Mouse (Mus musculus) myocyte (in vitro differentiated cells): ENCODE data around the gene Zhx3. TPM values are rescaled to one million over a fixed set of nuclear protein-coding genes. Genes with fewer than 3 reads are reported as not detected.
A peak's percentile ranks its signal among the peaks of the same experiment; 100 is the strongest.

ENCODE experiments used
- H3K27me3 ChIP-seq: one replicate; pipeline ENCODE4 v1.6.1; 2011; ENCODE audit not compliant: control insufficient read depth, insufficient read depth, insufficient read length
- H3K36me3 ChIP-seq: one replicate; pipeline ENCODE4 v1.6.1; 2011; ENCODE audit not compliant: control insufficient read depth, insufficient read depth
- H3K4me2 ChIP-seq: one replicate; pipeline ENCODE4 v1.6.1; 2011; ENCODE audit warnings: low read depth, control low read depth
- H3K4me3 ChIP-seq: one replicate; pipeline ENCODE4 v1.5.1; 2011; ENCODE audit warnings: mild to moderate bottlenecking, control low read depth, moderate library complexity
- H3K79me2 ChIP-seq: one replicate; pipeline ENCODE4 v1.6.1; 2011; ENCODE audit not compliant: control insufficient read depth, insufficient read depth
- H3ac ChIP-seq: one replicate; pipeline ENCODE4 v1.6.1; 2011; ENCODE audit not compliant: control insufficient read depth, insufficient read length
- CEBPB ChIP-seq: IDR thresholded peaks from 2 replicates; pipeline ENCODE4 v1.6.1; 2011; ENCODE audit warnings: mild to moderate bottlenecking, moderate library complexity; ENCODE audit not compliant: poor library complexity, insufficient read depth, severe bottlenecking
- E2F4 ChIP-seq: IDR thresholded peaks from one replicate; pipeline ENCODE4 v1.6.1; 2011; ENCODE audit warnings: mild to moderate bottlenecking, control low read depth, moderate library complexity; ENCODE audit not compliant: insufficient read depth
- MAX ChIP-seq: IDR thresholded peaks from one replicate; pipeline ENCODE4 v1.6.1; 2011; ENCODE audit warnings: low read depth, mild to moderate bottlenecking, control low read depth
- MYOD1 ChIP-seq, 3 experiments: IDR thresholded peaks; one replicate each; pipeline ENCODE4 v1.6.1; 2011; ENCODE audit warnings: control low read depth in 2 of 3, low read depth in 2 of 3, mild to moderate bottlenecking in 2 of 3, moderate library complexity in 1 of 3; ENCODE audit not compliant: insufficient read length in 2 of 3, control insufficient read depth in 1 of 3
- MYOG ChIP-seq, 3 experiments: IDR thresholded peaks; one replicate each; pipeline ENCODE4 v1.6.1; 2011; ENCODE audit warnings: control low read depth in 2 of 3, low read depth in 2 of 3, mild to moderate bottlenecking in 2 of 3; ENCODE audit not compliant: insufficient read length in 2 of 3, control insufficient read depth in 1 of 3, insufficient read depth in 1 of 3
- POLR2A ChIP-seq: IDR thresholded peaks from one replicate; pipeline ENCODE4 v1.6.1; 2011; ENCODE audit warnings: low read depth, mild to moderate bottlenecking, control low read depth, moderate library complexity; ENCODE audit not compliant: insufficient read length
- POLR2AphosphoS2 ChIP-seq: IDR thresholded peaks from one replicate; pipeline ENCODE4 v1.6.1; 2011; ENCODE audit warnings: low read depth, control low read depth; ENCODE audit not compliant: insufficient read length
- REST ChIP-seq: IDR thresholded peaks from one replicate; pipeline ENCODE4 v1.6.1; 2011; ENCODE audit warnings: mild to moderate bottlenecking, control low read depth, moderate library complexity; ENCODE audit not compliant: insufficient read depth, insufficient read length
- SRF ChIP-seq: IDR thresholded peaks from one replicate; pipeline ENCODE4 v1.6.1; 2011; ENCODE audit warnings: low read depth; ENCODE audit not compliant: control insufficient read depth, insufficient read length
- TCF12 ChIP-seq: IDR thresholded peaks from one replicate; pipeline ENCODE4 v1.6.1; 2011; ENCODE audit warnings: mild to moderate bottlenecking, control low read depth; ENCODE audit not compliant: poor library complexity, insufficient read depth, severe bottlenecking
- TCF3 ChIP-seq: IDR thresholded peaks from one replicate; pipeline ENCODE4 v1.6.1; 2011; ENCODE audit warnings: low read depth, control low read depth; ENCODE audit not compliant: insufficient read length
- USF1 ChIP-seq: IDR thresholded peaks from one replicate; pipeline ENCODE4 v1.6.1; 2011; ENCODE audit warnings: low read depth, mild to moderate bottlenecking, control low read depth, moderate library complexity
- polyA plus RNA-seq: library from polyadenylated mRNA; unstranded; fragments of >200 nt; fragmentation: generic; extraction: Trizol; gene quantifications from one replicate; pipeline ENCODE4 v1.2.1, GENCODE M21; 2012; ENCODE audit warnings: missing spikeins

The Zhx3 gene
- polyA plus RNA-seq, 1 experiment, result 6.1 TPM

GRCm38 (mm10) chr2:160880453-160881195 is 7.8 kb upstream of the Zhx3 start, which contains the start of gene Lpin3:
Gene Lpin3 (plus strand): TSS chr2:160880670.
- H3K36me3 ChIP-seq, result no peaks in the 10 kb centered on the region

GRCm38 (mm10) chr2:160876115-160876514 is 3.3 kb upstream of the Zhx3 start:
- H3K79me2 ChIP-seq, result peaks cover 13% of the 10 kb centered on the region
- no peak overlapping the region for H3K4me2 ChIP-seq
- H3ac ChIP-seq, result no peak overlapping the region
- no peak for TF ChIP-seq REST
- TF ChIP-seq SRF, result no peak
- TF ChIP-seq TCF3, result no peak
- H3K4me3 ChIP-seq, result no peak overlapping the region
- no peaks in the 10 kb centered on the region for H3K27me3 ChIP-seq
- no peaks in the 10 kb centered on the region for H3K36me3 ChIP-seq

More at GRCm38 (mm10) chr2:160880453-160881195, 7.8 kb upstream of the Zhx3 start, which contains the start of gene Lpin3:
- TF ChIP-seq CEBPB, result no peak
- TF ChIP-seq SRF, result no peak
- peak; percentile 83 for TF ChIP-seq USF1
- peak; percentile 53 for TF ChIP-seq POLR2A
- TF ChIP-seq E2F4, result no peak
- no peak for TF ChIP-seq TCF12
- no peak for TF ChIP-seq REST
- TF ChIP-seq MYOG (IDR thresholded peaks at IDR 0.05; ENCODE audit: control insufficient read depth in 1 of 3, insufficient read depth in 1 of 3, insufficient read length in 2 of 3, low read depth in 2 of 3), result peak in 1 of 3 experiments; percentile 33
- no peak for TF ChIP-seq TCF3
- TF ChIP-seq MAX, result peak; percentile 84
- no peak for TF ChIP-seq POLR2AphosphoS2
- TF ChIP-seq MYOD1 (IDR thresholded peaks at IDR 0.05; ENCODE audit: control insufficient read depth in 1 of 3, insufficient read length in 2 of 3, low read depth in 2 of 3), result peak in 1 of 3 experiments; percentile 46
- peak within 1 kb of the TSS; percentile 15 for H3K4me3 ChIP-seq
- peak within 1 kb of the TSS; percentile 74 for H3K4me2 ChIP-seq
- H3ac ChIP-seq, result no peak within 1 kb of the TSS
- no peaks in the 10 kb centered on the region for H3K27me3 ChIP-seq
- H3K79me2 ChIP-seq, result no peaks in the 10 kb centered on the region

GRCm38 (mm10) chr2:160874231-160874877 is 1.6 kb upstream of the Zhx3 start:
- peaks cover 15% of the 10 kb centered on the region for H3K79me2 ChIP-seq
- TF ChIP-seq E2F4 (no peak), USF1 (no peak), CEBPB (no peak), SRF (no peak), TCF12 (no peak), POLR2A (no peak), MYOG (IDR thresholded peaks at IDR 0.05; ENCODE audit: control insufficient read depth in 1 of 3, insufficient read depth in 1 of 3, insufficient read length in 2 of 3, low read depth in 2 of 3) (no peak), MYOD1 (IDR thresholded peaks at IDR 0.05; ENCODE audit: control insufficient read depth in 1 of 3, insufficient read length in 2 of 3, low read depth in 2 of 3) (no peak), TCF3 (no peak), MAX (no peak), POLR2AphosphoS2 (no peak), REST (no peak)

GRCm38 (mm10) chr2:160872395-160872794 is 403 bp downstream of the Zhx3 start:
- Histone ChIP-seq H3K4me3 (peak overlapping the region; percentile 36), H3K27me3 (no peaks in the 10 kb centered on the region), H3K79me2 (peaks cover 15% of the 10 kb centered on the region), H3K4me2 (peak overlapping the region; percentile 89), H3K36me3 (no peaks in the 10 kb centered on the region), H3ac (peak overlapping the region; percentile 79)
- peak in 1 of 3 experiments; percentile 35 for TF ChIP-seq MYOG (IDR thresholded peaks at IDR 0.05; ENCODE audit: control insufficient read depth in 1 of 3, insufficient read depth in 1 of 3, insufficient read length in 2 of 3, low read depth in 2 of 3)
- no peak for TF ChIP-seq TCF12
- no peak for TF ChIP-seq CEBPB
- TF ChIP-seq POLR2A, result peak; percentile 41
- peak; percentile 37 for TF ChIP-seq E2F4

More at GRCm38 (mm10) chr2:160874231-160874877, 1.6 kb upstream of the Zhx3 start:
- Histone ChIP-seq H3K27me3 (no peaks in the 10 kb centered on the region), H3K4me3 (no peak overlapping the region), H3ac (no peak overlapping the region), H3K4me2 (no peak overlapping the region), H3K36me3 (no peaks in the 10 kb centered on the region)

- Histone ChIP-seq H3K4me2 (peak overlapping the region; percentile 53), H3K4me3 (peak overlapping the region; percentile 36), H3K27me3 (no peaks in the 10 kb centered on the region), H3K36me3 (no peaks in the 10 kb centered on the region), H3ac (no peak overlapping the region), H3K79me2 (peaks cover 15% of the 10 kb centered on the region)
- no peak for TF ChIP-seq MYOG (IDR thresholded peaks at IDR 0.05; ENCODE audit: control insufficient read depth in 1 of 3, insufficient read depth in 1 of 3, insufficient read length in 2 of 3, low read depth in 2 of 3)
- no peak for TF ChIP-seq CEBPB
- no peak for TF ChIP-seq TCF3
- TF ChIP-seq USF1, result no peak
- no peak for TF ChIP-seq POLR2A
- no peak for TF ChIP-seq REST
- TF ChIP-seq MYOD1 (IDR thresholded peaks at IDR 0.05; ENCODE audit: control insufficient read depth in 1 of 3, insufficient read length in 2 of 3, low read depth in 2 of 3), result no peak
- TF ChIP-seq POLR2AphosphoS2, result no peak
- TF ChIP-seq TCF12, result no peak
- no peak for TF ChIP-seq E2F4
- TF ChIP-seq SRF, result no peak
- TF ChIP-seq MAX, result no peak
Observed at GRCm38 (mm10) chr2:160871310-160871709, 1.5 kb downstream of the Zhx3 start.
